Mouse (Mus musculus): ENCODE data around the gene Trim8. TPM values are rescaled to one million over a fixed set of nuclear protein-coding genes. Genes with fewer than 3 reads are reported as not detected.

The Trim8 gene
- total RNA-seq, 2 experiments from 2014 or later: 60.5 to 70.3 TPM

- DNase-seq (ENCODE audit: low spot score in 2 of 2): no peak
Observed at GRCm38 (mm10) chr19:46479306-46480075, 22.0 kb upstream of the Trim8 start.

- no peak for DNase-seq (ENCODE audit: low spot score in 2 of 2)
Observed at GRCm38 (mm10) chr19:46480624-46481345, 20.7 kb upstream of the Trim8 start.

DNA sequence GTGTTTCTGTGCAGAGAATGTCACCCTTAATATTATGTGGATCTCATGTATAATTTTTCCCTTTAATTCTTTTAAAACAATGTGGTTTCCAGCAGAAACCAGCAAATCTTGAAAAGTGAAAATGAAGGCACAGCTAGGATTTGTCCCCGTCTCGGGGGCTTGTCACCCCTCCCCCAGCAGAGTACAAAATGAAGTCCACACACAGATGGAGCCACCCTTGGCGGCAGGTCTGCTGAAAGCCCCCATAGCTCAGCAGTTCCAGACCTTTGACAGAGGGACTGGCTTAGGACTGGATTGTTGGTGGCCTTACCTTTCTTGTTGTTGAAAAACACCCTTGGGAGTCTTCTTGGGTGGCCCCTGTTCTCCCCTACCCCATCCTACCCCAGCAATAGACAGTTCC is 20.1 kb upstream of the Trim8 start:
- DNase-seq (ENCODE audit: low spot score in 2 of 2): no peak

DNA sequence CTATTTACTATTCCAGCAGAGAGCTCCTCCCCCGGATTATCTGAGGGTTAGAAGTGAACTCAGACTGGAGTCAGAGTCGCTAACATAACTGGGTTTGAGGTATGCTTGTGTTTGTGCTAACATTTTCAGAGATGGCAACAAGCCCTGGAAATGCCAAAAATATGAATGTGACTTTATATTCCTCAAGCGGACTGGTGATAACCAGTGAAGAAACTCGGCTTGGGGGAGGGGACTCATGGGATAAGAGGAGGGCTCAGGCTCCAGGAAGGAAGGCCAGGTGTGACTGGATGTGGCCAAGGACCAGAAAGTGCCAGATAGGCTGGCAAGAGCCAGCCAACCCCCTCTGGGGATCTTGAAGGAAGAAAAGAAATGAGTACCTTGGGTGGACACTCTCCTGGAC is 19.7 kb upstream of the Trim8 start:
- DNase-seq (ENCODE audit: low spot score in 2 of 2): no peak

DNA sequence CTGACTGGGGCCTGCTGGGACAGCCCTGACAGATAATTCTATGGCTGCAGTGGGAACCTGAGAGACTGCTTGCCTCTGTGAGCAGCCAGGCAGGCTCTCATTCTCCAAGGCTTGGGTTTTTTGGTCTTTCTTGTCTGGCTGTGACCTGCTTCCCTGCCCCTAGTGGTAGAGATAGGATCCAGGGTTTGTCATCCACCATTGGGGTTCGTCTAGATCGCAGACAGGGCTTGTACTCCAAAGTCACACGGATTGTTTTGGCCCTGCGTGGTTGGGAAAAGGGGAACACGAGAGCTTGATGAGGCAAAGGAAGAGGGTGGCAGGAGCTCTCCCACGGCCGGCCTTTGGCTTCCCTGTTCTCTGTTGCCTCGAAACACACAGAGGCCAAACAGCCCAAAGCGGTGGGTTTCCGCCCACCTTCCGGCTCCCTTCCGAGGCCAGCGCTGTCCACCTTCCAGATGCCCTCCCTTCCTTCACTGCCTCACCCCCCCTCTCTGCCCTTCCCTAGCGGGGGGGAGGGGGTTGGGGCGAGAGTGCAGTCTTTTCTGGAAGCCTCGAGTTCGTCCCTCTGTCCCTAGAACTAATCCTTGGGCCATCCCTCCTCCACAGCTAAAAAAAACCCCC is 18.5 kb upstream of the Trim8 start:
- DNase-seq (ENCODE audit: low spot score in 2 of 2): no peak

GRCm38 (mm10) chr19:46483701-46484328 is 17.7 kb upstream of the Trim8 start:
- DNase-seq (ENCODE audit: low spot score in 2 of 2): no peak

DNA sequence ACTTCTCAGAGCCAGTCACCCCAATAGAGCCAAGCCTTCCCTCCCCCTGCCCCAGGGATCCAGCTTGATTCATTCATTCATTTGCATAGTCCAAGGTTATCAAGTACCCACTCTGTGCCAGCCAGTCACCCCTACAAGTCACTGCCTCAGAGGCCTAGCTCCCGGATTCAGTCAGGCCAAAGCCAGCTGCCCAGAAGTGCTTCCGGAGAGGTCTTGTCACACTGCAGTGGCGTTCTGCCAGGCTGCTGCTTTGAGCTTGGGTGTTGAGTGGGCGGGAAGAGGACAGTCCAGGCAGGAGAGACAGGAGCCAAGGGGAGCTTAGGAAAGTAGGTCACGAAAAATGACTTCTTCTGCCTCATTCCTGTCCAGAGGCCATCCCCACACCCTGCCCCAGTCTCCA is 17.0 kb upstream of the Trim8 start:
- DNase-seq (ENCODE audit: low spot score in 2 of 2): peak in 1 of 2 experiments; percentile 67

- no peak for DNase-seq (ENCODE audit: low spot score in 2 of 2)
Observed at GRCm38 (mm10) chr19:46485847-46486246, 15.7 kb upstream of the Trim8 start.

DNA sequence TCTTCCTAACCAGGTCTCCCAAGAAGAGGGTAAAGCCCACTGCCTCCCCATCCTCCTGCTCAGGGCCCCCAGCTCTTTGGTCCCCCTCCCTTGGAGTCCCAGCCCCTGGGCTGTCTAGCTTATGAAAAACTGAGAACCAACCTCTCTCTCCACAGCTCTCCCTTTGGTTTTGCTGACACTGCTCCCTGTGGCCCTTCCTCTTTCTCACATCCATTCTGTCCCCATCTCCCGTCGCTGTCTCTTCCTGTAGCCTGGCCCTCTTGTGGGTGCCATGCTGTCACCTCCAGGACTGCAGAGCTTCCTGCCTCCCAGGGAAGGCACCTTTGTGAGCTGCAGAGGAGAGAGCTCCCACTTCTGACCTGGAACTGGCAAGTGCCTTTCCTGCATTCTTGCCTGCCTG is 14.8 kb upstream of the Trim8 start:
- no peak for DNase-seq (ENCODE audit: low spot score in 2 of 2)

GRCm38 (mm10) chr19:46489448-46489847 is 12.1 kb upstream of the Trim8 start:
- no peak for DNase-seq (ENCODE audit: low spot score in 2 of 2)

GRCm38 (mm10) chr19:46490634-46491033 is 10.9 kb upstream of the Trim8 start:
- DNase-seq (ENCODE audit: low spot score in 2 of 2): no peak

- DNase-seq (ENCODE audit: low spot score in 2 of 2): no peak
Observed at GRCm38 (mm10) chr19:46495136-46495535, 6.4 kb upstream of the Trim8 start.

GRCm38 (mm10) chr19:46497230-46497629 is 4.3 kb upstream of the Trim8 start:
- no peak for DNase-seq (ENCODE audit: low spot score in 2 of 2)

DNA sequence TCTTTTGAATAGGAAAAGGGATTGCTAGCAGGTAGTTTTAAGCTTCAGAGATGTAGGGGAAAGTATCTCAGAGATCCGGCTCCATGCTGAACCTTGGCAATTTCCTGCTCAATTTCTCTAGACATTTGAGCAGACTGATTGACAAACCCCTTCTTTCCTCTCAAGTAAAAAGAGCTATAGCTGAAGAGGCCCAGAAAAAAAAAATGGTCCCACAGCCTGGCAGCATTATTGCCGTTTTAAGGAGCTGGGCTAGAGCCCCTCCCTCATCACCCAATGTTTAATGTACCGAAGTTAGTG is 2.0 kb upstream of the Trim8 start:
- no peak for DNase-seq (ENCODE audit: low spot score in 2 of 2)

DNA sequence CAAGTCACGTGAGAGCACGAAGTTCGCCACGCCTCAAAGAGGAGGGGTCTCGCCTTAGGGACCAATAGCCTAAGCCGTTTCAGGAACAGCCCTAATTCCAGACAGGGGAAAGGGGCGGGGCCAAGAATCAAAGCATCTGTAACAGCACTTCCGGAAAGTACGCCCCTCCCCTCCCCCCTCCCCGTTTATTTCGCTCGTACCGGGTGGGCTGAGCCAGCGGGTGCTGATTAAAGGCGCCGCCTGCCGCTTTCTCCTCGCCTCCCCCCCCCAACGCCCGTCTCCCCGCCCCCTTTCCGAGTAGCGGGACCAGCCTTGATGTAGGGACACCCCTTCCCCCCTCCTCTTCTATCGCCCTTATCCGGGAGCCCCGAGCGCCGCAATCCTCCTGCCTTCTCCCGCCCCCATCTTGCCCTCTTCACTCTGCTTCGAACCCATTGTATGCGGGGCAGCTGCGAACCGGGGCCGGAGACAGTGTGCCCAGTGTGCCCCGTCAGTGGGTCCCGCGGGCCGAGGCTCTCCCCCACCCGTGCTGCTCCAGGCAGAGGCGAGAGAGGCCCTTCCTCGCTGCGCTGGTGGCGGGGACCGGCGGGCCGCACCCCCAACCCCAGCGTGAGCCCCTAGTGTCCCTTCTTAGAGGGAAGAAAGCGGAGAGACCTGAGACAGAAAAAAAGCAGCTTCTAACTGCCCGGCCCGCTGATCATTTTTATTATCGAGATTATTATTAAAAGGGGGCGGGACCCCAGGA is 1.5 kb upstream of the Trim8 start:
- DNase-seq (ENCODE audit: low spot score in 2 of 2): peak; percentile 71 to 95

DNA sequence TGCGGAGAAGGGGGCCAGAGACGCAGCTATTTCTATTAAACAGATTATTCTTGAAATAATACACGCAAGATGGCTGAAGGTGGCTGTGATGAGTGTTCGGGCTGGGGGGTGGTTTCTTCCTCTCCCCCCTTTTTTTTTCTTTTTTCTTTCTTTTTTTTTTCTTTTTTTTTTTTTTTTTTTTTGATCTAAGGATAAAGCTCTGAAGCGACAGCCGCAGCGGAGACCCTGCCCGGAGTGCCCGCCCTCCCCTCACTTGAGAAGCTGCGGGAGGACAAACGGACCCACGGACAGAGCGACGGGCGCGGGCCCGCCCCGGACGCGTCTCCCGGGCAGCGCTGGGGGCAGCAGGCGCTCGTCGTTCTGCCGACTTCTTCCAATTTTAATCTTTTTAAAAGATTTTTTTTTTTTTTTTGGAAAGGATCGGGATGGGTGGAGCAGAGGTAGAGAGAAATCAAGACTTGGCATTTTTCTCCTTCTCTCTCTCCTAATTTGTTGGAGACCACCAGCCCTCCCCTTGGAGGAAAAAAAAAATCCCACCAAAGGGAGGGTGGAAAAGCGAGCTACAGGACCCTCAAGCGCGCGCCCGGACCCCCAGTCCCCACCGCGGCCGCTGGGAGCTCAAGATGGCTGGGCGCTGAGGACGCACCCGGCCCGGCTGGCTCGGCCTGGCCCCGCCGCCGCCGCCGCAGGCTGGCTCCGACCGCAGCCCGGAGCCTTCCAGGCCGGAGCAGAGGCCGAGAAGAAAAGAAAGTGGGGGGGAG is 741 bp upstream of the Trim8 start:
- no peak for DNase-seq (ENCODE audit: low spot score in 2 of 2)

DNA sequence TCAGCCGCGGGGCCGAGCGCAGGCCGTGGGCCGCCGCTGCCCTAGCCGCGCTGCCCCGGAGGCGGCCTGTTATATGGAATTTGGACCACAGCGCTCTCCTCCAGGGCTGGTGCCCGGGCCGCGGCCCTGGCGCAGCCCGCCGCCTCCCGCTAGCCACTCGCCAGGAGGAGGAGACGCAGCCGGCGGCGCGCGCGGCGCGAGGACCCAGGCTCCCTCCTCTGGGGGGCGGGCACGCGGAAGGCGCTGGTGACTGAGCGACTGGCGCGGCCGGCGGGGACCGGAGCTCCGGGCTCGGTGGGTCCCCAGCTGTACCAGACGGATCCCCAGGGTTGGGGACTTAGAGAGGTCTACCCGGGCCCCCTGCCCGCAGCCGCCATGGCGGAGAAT is 560 bp downstream of the Trim8 start:
- peak; percentile 56 to 58 for DNase-seq (ENCODE audit: low spot score in 2 of 2)

- peak; percentile 67 to 77 for DNase-seq (ENCODE audit: low spot score in 2 of 2)
Observed at GRCm38 (mm10) chr19:46502471-46503166, 1.1 kb downstream of the Trim8 start.

- DNase-seq (ENCODE audit: low spot score in 2 of 2): peak in 1 of 2 experiments; percentile 58
Observed at GRCm38 (mm10) chr19:46503351-46504084, 2.0 kb downstream of the Trim8 start.
